In genomic region chr10:44474256-44474655, GRCm38 (mm10) we compare ENCODE assay signal across 8 mouse cellular contexts. TPM values are rescaled to one million over a fixed set of nuclear protein-coding genes. Genes with fewer than 3 reads are reported as not detected.
DNase-seq lines count a peak whose midpoint lies in the region; ATAC-seq and TF ChIP-seq lines count a peak whose summit lies in the region.

No protein-coding gene starts in this region.

- peak; percentile 31 to 33 for DNase-seq in cerebellum, postnatal 14 days
- DNase-seq in cerebellum, postnatal 36 days = no peak
- peak; percentile 48 for DNase-seq in urinary bladder, postnatal 14 days (ENCODE audit: low spot score)
- DNase-seq in urinary bladder, postnatal 10 days (ENCODE audit: low spot score) = no peak
- peak; percentile 83 for DNase-seq in kidney, postnatal 14 days
- no peak for DNase-seq in thymus, adult 2 months
- DNase-seq in spleen, postnatal 14 days (ENCODE audit: low spot score in 2 of 2) = no peak

- ATAC-seq in stomach, embryonic 15.5 days (ENCODE audit: insufficient read depth, low FRiP score, low read depth) = peak; percentile 81

- H3K36me3 ChIP-seq in stomach, embryonic 15.5 days = no peaks in the 10 kb centered on the region
- H3K36me3 ChIP-seq in thymus, adult 2 months (ENCODE audit: control insufficient read depth, insufficient read depth, low read length) = no peaks in the 10 kb centered on the region

- H3K9ac ChIP-seq in stomach, embryonic 15.5 days = no peak overlapping the region

- no peaks in the 10 kb centered on the region for H3K9me3 ChIP-seq in stomach, embryonic 15.5 days

- 0 out of 2 replicates have a peak, but pooled peaks cover 4% of the 10 kb centered on the region for H3K4me1 ChIP-seq in stomach, embryonic 15.5 days
- H3K4me1 ChIP-seq in thymus, adult 2 months (replicated peaks; ENCODE audit: control insufficient read depth, insufficient read depth, low read length) = no peaks in the 10 kb centered on the region

- no peak overlapping the region for H3K4me3 ChIP-seq in stomach, embryonic 15.5 days (replicated peaks)
- no peak overlapping the region for H3K4me3 ChIP-seq in thymus, adult 2 months (ENCODE audit: control insufficient read depth, insufficient read depth, low read length)

- 15% methylated on average over 10 of the region's 10 CpGs for WGBS in stomach, embryonic 15.5 days
- WGBS in thymus, adult 2 months = 37% methylated on average over 10 of the region's 10 CpGs

- H3K27me3 ChIP-seq in stomach, embryonic 15.5 days (replicated peaks) = peaks cover 6% of the 10 kb centered on the region
- H3K27me3 ChIP-seq in thymus, adult 2 months (ENCODE audit: control insufficient read depth, insufficient read depth, low read length) = no peaks in the 10 kb centered on the region

- no peak overlapping the region for H3K27ac ChIP-seq in stomach, embryonic 15.5 days
- no peak overlapping the region for H3K27ac ChIP-seq in thymus, adult 2 months (ENCODE audit: control insufficient read depth, insufficient read depth, low read length)

- no peak for TF ChIP-seq CTCF in thymus, adult 2 months (IDR thresholded peaks at IDR 0.05; ENCODE audit: borderline replicate concordance, control insufficient read depth, extremely low read depth, insufficient read depth, low read length, poor library complexity)

- TF ChIP-seq POLR2A in thymus, adult 2 months (IDR thresholded peaks at IDR 0.05; ENCODE audit: control insufficient read depth, extremely low read depth, insufficient read depth, low read length, poor library complexity) = no peak

- no peak overlapping the region for H3K4me2 ChIP-seq in stomach, embryonic 15.5 days

RNA-seq across cellular contexts. Expression of gene Prdm1, which starts 54.0 kb away (rescaled TPM):
- polyA plus RNA-seq in stomach, embryonic 15.5 days (2015; fragmentation: Nextera tagmentation; extraction: Ambion mirVana) = 6.4 and 6.9 TPM in 2 replicates
- 1.6 and 1.7 TPM in 2 replicates for polyA plus RNA-seq in thymus, adult 2 months (2012; rRNA removed)

Comparison
In these comparisons a context has a peak if more than half of its experiments do, and no peak if none do; other contexts are left out.
1. DNase-seq: peak in cerebellum, postnatal 14 days (2 of 2), urinary bladder, postnatal 14 days (single experiment) and kidney, postnatal 14 days (single experiment); none in cerebellum, postnatal 36 days (0 of 2), urinary bladder, postnatal 10 days (single experiment), thymus, adult 2 months (single experiment) and spleen, postnatal 14 days (0 of 2).